Mouse (Mus musculus): ENCODE measurements at regions not wholly inside any gene's neighbourhood (a gene's known extent, or its start where the extent isn't known, plus 50 kb on each side); places are given as distances from the start of the nearest gene placed in this dataset.

- no peak for DNase-seq (ENCODE audit: low spot score)
These were observed 97.7 kb downstream of the Rplp1 start for GRCm38 (mm10) chr9:61816589-61817179.

- DNase-seq (ENCODE audit: low spot score): no peak
These were observed 98.3 kb downstream of the Rplp1 start for GRCm38 (mm10) chr9:61815995-61816394.

- DNase-seq (ENCODE audit: low spot score): no peak
These were observed 101.1 kb downstream of the Rplp1 start for GRCm38 (mm10) chr9:61813291-61813690.

- DNase-seq (ENCODE audit: low spot score): no peak
These were observed 102.0 kb downstream of the Rplp1 start for GRCm38 (mm10) chr9:61812315-61812714.

- DNase-seq (ENCODE audit: low spot score): no peak
These were observed 103.9 kb downstream of the Rplp1 start for GRCm38 (mm10) chr9:61810456-61810855.

GRCm38 (mm10) chr9:61808351-61809225 is 105.8 kb downstream of the Rplp1 start:
- DNase-seq (ENCODE audit: low spot score): no peak

GRCm38 (mm10) chr9:61805971-61806370 is 108.4 kb downstream of the Rplp1 start:
- no peak for DNase-seq (ENCODE audit: low spot score)

- DNase-seq (ENCODE audit: low spot score): no peak
These were observed 110.8 kb downstream of the Rplp1 start for GRCm38 (mm10) chr9:61803555-61803954.

GRCm38 (mm10) chr9:61802694-61803093 is 111.6 kb downstream of the Rplp1 start:
- no peak for DNase-seq (ENCODE audit: low spot score)

GRCm38 (mm10) chr9:61799535-61799934 is 114.8 kb downstream of the Rplp1 start:
- DNase-seq (ENCODE audit: low spot score): no peak

GRCm38 (mm10) chr9:61795910-61796309 is 118.4 kb downstream of the Rplp1 start:
- no peak for DNase-seq (ENCODE audit: low spot score)

- no peak for DNase-seq (ENCODE audit: low spot score)
These were observed 122.8 kb downstream of the Rplp1 start for GRCm38 (mm10) chr9:61791435-61792064.

- no peak for DNase-seq (ENCODE audit: low spot score)
These were observed 123.5 kb downstream of the Rplp1 start for GRCm38 (mm10) chr9:61790849-61791248.

- DNase-seq (ENCODE audit: low spot score): no peak
These were observed 125.1 kb downstream of the Rplp1 start for GRCm38 (mm10) chr9:61789066-61789897.

- no peak for DNase-seq (ENCODE audit: low spot score)
These were observed 132.9 kb downstream of the Rplp1 start for GRCm38 (mm10) chr9:61781469-61781868.

- peak; percentile 6 for DNase-seq (ENCODE audit: low spot score)
These were observed 134.0 kb downstream of the Rplp1 start for GRCm38 (mm10) chr9:61780186-61780939.

GRCm38 (mm10) chr9:61779165-61779564 is 135.2 kb downstream of the Rplp1 start:
- no peak for DNase-seq (ENCODE audit: low spot score)

- DNase-seq (ENCODE audit: low spot score): no peak
These were observed 137.9 kb downstream of the Rplp1 start for GRCm38 (mm10) chr9:61776446-61776845.

GRCm38 (mm10) chr9:61770207-61770955 is 144.0 kb downstream of the Rplp1 start:
- DNase-seq (ENCODE audit: low spot score): peak; percentile 14

GRCm38 (mm10) chr9:61766187-61766586 is 148.2 kb downstream of the Rplp1 start:
- no peak for DNase-seq (ENCODE audit: low spot score)

GRCm38 (mm10) chr9:61765366-61765765 is 149.0 kb downstream of the Rplp1 start:
- DNase-seq (ENCODE audit: low spot score): no peak
